Mouse (Mus musculus) spleen, postnatal 10 days (tissue): ENCODE measurements around the gene Camta1.

Experiments
- DNase-seq, 2 experiments: peaks; one replicate each; pipeline ENCODE4 v3.0.0; 2021 to 2022; ENCODE audit warnings: low spot score in 2 of 2

Camta1 gene

DNA sequence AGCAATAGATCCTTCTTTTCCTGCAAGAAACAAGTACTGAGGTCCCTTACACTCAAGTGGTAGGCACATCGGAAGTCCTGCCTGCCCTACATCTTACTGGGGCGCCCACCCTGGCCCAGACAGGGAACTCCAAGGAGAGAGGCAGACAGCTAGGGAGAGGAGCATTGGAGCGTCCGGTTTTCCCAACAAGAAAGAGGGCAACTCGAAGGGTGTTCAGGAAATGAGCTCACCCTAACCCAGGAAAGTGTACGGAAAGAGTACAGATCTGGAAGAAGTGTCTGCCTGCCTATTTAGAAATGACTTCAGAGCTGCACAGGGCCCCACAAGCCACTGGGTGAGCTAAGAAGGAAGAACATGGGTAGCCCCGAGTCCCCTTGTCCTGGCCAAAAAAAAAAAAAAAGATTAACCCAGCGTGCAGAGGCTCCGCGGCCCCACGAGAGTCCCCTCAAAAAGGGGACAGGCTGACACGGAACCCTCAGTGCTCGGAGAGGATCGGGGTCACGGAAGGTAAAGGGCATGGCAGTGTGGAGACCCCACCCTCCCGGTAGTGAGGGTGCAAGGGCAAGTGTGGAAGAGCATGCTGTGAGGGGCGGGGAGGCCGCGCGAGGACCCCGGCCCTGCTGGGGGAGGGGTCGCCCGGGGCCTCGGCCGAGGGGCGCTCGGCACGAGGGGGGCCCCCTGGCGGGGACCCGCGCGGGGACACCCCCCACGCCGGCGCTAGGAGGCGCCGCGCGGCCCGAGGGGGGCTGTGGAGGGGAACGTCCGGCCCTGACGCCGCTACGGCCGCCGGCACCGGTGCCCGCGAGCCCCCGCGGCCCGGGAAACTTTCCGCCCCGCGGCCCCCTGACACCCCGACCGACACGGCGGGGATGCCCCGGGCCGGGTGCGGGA lies 990 bp downstream of the Camta1 start:
- DNase-seq, result peak; percentile 43 to 50

- DNase-seq, result no peak
Observed at GRCm38 (mm10) chr4:151859275-151859674, 2.4 kb downstream of the Camta1 start.

GRCm38 (mm10) chr4:151853949-151854348 lies 7.7 kb downstream of the Camta1 start:
- no peak for DNase-seq

DNA sequence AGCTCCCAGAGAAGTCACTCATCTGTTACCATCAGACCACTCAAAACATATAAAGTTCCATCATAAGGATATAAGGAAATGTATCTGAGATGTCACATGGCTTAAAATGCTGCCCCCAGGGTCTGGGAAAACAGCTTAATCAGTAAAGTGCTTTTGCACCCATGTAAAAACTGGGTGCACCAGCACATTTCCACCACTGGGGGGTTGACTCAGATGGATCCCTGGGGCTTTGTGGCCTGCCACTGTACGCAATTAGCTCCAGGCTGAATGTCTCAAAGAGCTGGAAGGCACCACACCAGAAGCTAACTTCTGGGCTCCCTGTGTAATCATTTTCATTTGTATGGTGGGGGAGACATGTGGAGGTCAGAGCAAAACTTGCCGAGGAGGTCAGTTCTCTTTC lies 10.5 kb downstream of the Camta1 start:
- peak; percentile 39 to 77 for DNase-seq

GRCm38 (mm10) chr4:151842591-151842990 lies 19.1 kb downstream of the Camta1 start:
- no peak for DNase-seq

- DNase-seq, result no peak
Observed at GRCm38 (mm10) chr4:151838518-151838917, 23.2 kb downstream of the Camta1 start.

DNA sequence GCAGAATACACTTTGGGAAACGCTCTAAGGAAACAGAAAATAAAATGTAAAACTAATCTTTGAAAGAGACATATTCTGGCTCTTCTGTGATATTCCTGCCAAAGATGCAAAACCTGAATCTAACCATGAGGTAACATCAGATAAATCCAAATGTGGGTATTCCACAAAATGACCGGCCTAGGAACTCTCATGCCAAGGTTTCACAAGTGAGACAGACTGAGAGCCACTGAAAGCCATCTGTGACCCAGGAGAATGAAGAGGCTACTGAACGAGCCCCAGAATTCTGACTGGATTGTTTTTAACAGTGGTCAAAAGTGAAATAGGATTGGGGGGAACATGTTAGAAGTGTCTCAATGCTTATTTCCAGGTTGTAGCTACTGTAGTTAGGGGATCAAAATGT lies 25.8 kb downstream of the Camta1 start:
- DNase-seq, result no peak

GRCm38 (mm10) chr4:151834536-151834935 lies 27.1 kb downstream of the Camta1 start:
- DNase-seq, result no peak

- DNase-seq, result no peak
Observed at GRCm38 (mm10) chr4:151833940-151834449, 27.7 kb downstream of the Camta1 start.

DNA sequence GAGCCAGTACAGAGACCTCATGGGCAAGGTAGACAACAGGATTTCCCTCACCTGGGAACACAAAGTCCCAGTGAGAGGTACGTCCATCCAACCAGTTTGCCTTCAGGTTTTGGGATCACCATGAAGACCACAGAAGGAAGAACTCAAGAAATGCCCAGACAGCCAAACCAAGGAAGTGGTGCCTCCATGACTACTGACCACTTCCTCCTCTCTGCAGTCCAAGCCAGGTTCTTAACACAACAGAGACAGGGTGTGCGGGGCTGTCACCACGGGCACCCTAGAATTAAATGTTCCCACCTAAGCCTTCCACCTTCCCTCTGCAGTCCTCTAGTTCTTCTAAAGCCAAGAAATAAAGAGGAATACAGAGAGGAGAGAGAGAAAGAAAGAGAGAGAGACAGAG lies 33.8 kb downstream of the Camta1 start:
- DNase-seq, result no peak

DNA sequence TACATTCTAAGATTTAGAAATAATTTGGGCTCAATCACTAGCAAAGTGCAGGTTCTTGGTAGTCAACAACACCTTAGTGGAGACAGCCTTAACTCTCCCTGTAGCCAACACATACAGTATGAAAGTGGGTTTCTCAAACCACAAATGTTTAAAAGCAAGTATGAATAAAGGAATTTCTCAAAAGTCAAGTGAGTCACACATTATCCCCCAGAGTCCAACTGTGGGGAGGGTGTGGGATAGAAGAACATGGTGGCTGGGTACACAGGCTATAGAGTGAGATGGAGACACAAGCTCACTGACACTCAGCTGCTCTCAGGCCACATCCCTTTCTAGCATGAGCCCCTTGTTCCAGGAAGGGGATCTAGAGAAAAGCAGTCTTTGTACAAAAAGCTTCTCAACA lies 34.3 kb downstream of the Camta1 start:
- DNase-seq, result no peak

GRCm38 (mm10) chr4:151823963-151824362 lies 37.7 kb downstream of the Camta1 start:
- DNase-seq, result no peak

- DNase-seq, result no peak
Observed at GRCm38 (mm10) chr4:151822986-151823385, 38.7 kb downstream of the Camta1 start.

DNA sequence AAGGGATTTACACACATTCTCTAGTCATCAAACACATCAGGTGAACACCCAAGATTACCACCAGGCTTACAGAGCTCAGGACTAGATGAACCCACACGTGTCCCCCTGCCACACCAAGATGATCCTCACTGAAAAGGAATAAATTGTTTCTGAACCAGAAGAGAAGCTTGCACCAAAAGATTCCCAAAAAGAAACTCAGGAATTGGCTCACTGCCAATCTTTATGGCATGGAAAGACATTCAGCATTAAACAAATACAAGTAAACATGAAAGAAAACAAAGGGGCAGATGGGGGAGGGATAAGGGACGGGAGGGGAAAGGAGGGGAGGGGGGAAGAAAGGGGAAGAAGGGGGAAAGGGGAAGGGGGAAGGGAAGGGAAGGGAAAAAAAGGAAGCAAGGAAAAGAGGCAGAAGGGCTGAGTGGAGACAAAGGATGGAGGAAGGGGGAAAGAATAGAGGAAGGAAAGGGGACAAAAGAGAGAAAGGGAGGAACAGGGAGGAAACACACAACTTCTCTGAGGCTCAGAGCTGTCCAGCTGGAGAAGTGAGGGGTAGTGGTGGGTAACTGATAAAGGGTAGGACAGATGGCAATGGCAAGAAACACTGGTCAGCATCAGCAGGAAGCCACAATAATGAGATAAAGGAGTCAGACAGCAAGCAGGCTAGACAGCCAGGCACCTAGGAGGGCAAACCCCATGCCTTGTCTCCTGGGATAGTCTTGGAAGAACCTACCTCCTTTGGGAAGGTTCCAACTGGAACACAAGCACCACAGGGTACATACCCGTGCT lies 43.5 kb downstream of the Camta1 start:
- DNase-seq, result no peak

- DNase-seq, result no peak
Observed at GRCm38 (mm10) chr4:151813711-151814110, 48.0 kb downstream of the Camta1 start.

DNA sequence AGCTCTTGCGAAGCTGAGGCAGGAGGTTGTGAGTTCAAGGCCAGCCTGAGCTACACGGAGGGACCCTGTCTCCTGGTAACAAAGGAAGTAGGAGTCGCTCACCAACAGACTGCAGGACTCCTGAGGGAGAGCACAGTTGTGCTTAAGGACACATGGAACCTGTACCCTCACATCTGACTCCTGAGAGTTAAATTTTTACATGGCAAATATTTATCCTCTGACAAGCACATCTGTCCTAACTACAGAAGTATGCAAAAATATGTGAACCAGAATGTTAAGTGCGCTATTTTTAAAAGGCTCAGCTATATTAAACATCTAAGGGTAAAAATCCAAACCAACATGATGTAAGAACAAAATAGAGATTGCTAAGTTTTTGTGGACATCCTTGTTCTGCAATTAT lies 56.0 kb downstream of the Camta1 start:
- DNase-seq, result no peak

GRCm38 (mm10) chr4:151805046-151805445 lies 56.6 kb downstream of the Camta1 start:
- DNase-seq, result no peak

GRCm38 (mm10) chr4:151804208-151804607 lies 57.5 kb downstream of the Camta1 start:
- no peak for DNase-seq

DNA sequence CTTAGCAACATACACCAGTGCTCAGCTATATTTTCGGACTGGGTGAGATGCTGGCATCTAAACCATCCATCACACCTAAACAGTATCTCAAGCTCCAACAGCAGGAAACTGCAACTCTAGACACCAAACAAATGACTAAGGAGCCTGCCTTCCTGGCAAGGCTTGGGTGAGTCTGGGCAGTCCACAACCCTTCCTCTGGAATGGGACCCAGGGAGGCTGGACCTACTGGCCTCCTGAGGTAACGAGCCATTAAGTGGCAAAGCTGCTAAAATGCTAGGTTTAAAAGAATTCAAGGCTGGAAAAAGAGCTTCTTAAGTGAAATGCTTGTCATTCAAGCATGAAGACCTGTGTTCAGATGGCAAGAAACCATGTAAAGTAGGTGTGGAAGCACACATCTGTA lies 63.0 kb downstream of the Camta1 start:
- DNase-seq, result no peak

DNA sequence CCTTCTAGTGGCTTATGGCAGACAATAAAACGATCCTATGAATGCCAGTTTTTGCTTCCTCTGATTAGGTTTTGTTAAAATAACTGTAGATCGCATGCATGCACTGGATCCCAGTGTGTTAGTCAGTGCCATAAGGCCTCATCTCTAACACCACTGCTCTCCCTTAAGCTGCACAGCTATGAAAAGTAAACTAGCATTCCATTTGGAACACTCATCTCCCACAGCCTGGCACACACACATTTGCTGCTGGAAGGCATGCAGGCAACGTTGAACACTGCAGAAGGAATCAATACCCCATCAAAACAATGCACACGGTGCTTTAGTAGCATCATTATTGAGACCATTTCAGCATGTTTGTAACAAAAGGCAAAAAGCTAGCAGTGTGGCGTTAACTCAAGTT lies 68.0 kb downstream of the Camta1 start:
- no peak for DNase-seq

- DNase-seq, result no peak
Observed at GRCm38 (mm10) chr4:151786946-151787705, 74.5 kb downstream of the Camta1 start.

DNA sequence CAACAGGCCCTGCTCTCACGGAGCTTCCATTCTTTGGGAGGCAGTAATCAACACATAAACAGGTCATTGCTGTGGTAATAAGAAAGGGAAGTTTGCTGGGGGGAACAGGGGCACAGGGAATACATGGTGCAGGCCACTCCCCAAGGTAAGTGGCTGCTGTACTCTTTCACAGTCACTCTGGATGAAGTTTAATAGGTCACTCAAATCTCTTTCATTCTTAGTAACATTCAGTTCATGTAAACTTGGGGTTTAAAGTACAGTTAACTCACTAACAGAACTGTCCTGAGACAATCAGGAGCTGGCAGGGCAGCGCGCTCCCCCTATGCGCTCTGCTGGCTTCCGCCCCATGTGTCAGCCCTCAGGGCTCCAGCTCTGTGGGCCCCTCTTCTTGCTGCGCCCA lies 81.2 kb downstream of the Camta1 start:
- DNase-seq, result no peak
